Mouse (Mus musculus): Measurements from ENCODE around the gene Zranb1. TPM values are rescaled to one million over a fixed set of nuclear protein-coding genes. Genes with fewer than 3 reads are reported as not detected.
A peak's percentile ranks its signal among the peaks of the same experiment; 100 is the strongest.

The Zranb1 gene
- polyA plus RNA-seq, 1 experiment, result 8.2 TPM

DNA sequence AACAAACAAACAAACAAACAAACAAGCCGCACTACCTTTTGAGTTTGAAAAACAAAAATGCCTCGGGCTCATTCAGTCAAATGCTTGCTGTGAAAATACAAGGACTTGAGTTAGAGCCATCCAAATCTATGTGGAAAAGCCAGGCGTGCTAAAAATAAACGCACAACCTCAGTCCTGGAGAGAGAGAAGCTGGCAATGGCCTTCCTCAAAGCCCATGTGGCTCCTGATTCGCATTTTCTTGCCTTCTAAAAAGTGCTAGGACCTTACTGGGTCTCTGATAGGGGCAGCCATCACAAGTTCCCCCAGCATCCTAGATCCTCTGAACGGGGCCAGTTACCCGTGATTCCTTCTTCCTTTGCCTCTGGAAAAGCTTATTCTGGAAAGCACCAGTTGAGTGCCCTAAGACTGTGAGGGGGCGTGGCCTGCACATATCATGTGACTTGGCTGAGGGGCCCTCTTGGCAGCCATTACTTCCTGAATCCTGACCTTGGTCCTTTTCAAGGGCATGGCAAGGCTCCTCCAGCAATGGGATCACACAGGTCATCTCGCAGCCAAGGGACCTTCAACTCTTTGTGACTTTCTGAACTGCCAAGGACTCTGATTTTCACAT is 34.6 kb upstream of the Zranb1 start:
- Histone ChIP-seq H3K4me3 (ENCODE audit: insufficient read depth, low read depth, low read length) (no peak overlapping the region), H3K27ac (ENCODE audit: insufficient read depth, low read depth, low read length) (peak overlapping the region; percentile 81), H3K27me3 (replicated peaks; ENCODE audit: control insufficient read depth, insufficient read depth, low read length) (no peaks in the 10 kb centered on the region), H3K4me1 (ENCODE audit: control insufficient read depth, insufficient read depth, low read length) (peaks cover 9% of the 10 kb centered on the region), H3K36me3 (ENCODE audit: control insufficient read depth, insufficient read depth, low read length) (no peaks in the 10 kb centered on the region)
- TF ChIP-seq POLR2A (IDR thresholded peaks at IDR 0.05; ENCODE audit: low read depth, low read length) (no peak), CTCF (conservative IDR thresholded peaks at IDR 0.05; ENCODE audit: insufficient read depth, insufficient read length, low read depth, low read length) (no peak)
- peak; percentile 61 for DNase-seq
- WGBS, result 65% methylated on average over 9 of the region's 9 CpGs

DNA sequence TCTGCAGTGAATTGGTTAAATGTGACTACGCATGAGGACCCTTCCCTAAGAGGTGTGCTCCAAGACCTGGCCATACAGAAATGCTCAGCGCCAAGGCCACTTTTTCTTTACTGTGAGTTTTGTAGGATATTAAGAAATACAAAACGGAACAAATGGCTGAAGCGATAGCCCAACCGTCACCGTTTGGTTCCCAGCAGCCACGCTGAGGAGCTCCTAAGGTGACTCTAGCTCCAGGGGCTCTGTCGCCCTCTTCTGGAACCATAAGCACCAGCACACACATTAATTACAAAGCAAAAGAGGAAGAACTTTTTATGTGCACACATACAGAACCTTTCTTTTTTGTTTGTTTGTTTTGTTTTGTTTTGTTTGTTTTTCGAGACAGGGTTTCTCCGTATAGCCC is 33.7 kb upstream of the Zranb1 start:
- no peak overlapping the region for H3K27ac ChIP-seq (ENCODE audit: insufficient read depth, low read depth, low read length)
- no peak for TF ChIP-seq POLR2A (IDR thresholded peaks at IDR 0.05; ENCODE audit: low read depth, low read length)
- 0 out of 2 replicates have a peak, but pooled peaks have one; percentile 14 for TF ChIP-seq CTCF (conservative IDR thresholded peaks at IDR 0.05; ENCODE audit: insufficient read depth, insufficient read length, low read depth, low read length)
- no peaks in the 10 kb centered on the region for H3K27me3 ChIP-seq (replicated peaks; ENCODE audit: control insufficient read depth, insufficient read depth, low read length)
- peaks cover 8% of the 10 kb centered on the region for H3K4me1 ChIP-seq (ENCODE audit: control insufficient read depth, insufficient read depth, low read length)
- no peak for DNase-seq
- no peak overlapping the region for H3K4me3 ChIP-seq (ENCODE audit: insufficient read depth, low read depth, low read length)
- 95% methylated on average over 10 of the region's 10 CpGs for WGBS
- no peaks in the 10 kb centered on the region for H3K36me3 ChIP-seq (ENCODE audit: control insufficient read depth, insufficient read depth, low read length)

DNA sequence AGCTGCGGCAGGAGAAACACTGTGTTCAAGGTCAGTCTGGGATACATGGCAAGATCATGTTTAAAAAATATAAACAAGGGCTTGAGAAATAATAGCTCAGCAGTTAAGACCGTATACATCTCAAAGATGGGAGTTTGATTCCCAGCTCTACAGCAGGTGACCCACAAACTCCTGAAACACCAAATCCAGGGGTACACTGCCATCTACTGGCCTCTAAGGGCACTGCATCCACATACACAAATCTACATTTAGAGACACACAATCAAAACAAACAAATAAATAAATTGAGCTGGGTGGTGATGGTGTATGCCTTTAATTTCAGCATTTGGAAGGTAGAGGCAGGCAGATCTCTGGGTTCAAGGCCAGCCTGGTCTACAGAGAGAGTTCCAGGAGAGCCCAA is 32.7 kb upstream of the Zranb1 start:
- no peaks in the 10 kb centered on the region for H3K27me3 ChIP-seq (replicated peaks; ENCODE audit: control insufficient read depth, insufficient read depth, low read length)
- DNase-seq, result peak; percentile 39
- H3K4me1 ChIP-seq (ENCODE audit: control insufficient read depth, insufficient read depth, low read length), result no peaks in the 10 kb centered on the region
- TF ChIP-seq POLR2A (IDR thresholded peaks at IDR 0.05; ENCODE audit: low read depth, low read length), result no peak
- TF ChIP-seq CTCF (conservative IDR thresholded peaks at IDR 0.05; ENCODE audit: insufficient read depth, insufficient read length, low read depth, low read length), result peak; percentile 63
- no peak overlapping the region for H3K27ac ChIP-seq (ENCODE audit: insufficient read depth, low read depth, low read length)
- H3K4me3 ChIP-seq (ENCODE audit: insufficient read depth, low read depth, low read length), result no peak overlapping the region
- no peaks in the 10 kb centered on the region for H3K36me3 ChIP-seq (ENCODE audit: control insufficient read depth, insufficient read depth, low read length)
- 90% methylated on average over 2 of the region's 2 CpGs for WGBS

DNA sequence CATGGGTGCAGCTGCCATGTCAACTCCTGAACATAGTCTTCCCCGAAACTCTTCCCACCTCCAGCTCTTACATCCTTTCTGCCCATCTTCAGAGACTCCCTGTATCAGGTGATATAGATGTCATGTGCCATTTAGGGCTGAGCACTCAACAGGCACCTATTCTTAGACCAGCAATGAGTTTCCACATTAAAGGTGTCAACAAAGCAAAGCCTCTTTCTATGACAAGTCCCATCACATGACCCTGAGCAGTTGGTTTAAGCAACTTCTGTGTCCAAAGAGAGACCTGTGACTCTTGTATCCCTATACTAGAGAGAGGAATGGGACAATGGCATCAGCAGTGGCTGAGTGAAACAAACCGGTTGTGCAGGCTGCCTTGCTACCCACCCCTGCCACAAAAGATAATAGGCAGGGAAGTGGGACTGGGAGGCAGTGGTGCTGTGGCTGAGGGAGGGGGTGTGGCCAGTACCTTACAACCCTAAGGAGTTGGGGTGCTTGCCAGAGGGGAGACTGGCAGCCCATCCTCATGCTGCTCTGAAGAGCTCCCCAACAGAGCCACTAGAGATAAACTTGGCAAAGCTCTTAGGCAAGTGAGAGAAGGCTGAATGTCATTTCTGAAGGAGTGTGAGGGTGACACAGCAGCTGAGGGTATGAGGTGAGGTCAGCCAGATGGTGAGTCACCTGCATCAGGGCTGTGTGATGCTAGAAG is 30.0 kb upstream of the Zranb1 start:
- Histone ChIP-seq H3K36me3 (ENCODE audit: control insufficient read depth, insufficient read depth, low read length) (no peaks in the 10 kb centered on the region), H3K4me1 (ENCODE audit: control insufficient read depth, insufficient read depth, low read length) (no peaks in the 10 kb centered on the region), H3K27me3 (replicated peaks; ENCODE audit: control insufficient read depth, insufficient read depth, low read length) (no peaks in the 10 kb centered on the region), H3K4me3 (ENCODE audit: insufficient read depth, low read depth, low read length) (no peak overlapping the region), H3K27ac (ENCODE audit: insufficient read depth, low read depth, low read length) (no peak overlapping the region)
- no peak for DNase-seq
- WGBS, result 66% methylated on average over 2 of the region's 2 CpGs
- TF ChIP-seq POLR2A (IDR thresholded peaks at IDR 0.05; ENCODE audit: low read depth, low read length) (no peak), CTCF (conservative IDR thresholded peaks at IDR 0.05; ENCODE audit: insufficient read depth, insufficient read length, low read depth, low read length) (no peak)

DNA sequence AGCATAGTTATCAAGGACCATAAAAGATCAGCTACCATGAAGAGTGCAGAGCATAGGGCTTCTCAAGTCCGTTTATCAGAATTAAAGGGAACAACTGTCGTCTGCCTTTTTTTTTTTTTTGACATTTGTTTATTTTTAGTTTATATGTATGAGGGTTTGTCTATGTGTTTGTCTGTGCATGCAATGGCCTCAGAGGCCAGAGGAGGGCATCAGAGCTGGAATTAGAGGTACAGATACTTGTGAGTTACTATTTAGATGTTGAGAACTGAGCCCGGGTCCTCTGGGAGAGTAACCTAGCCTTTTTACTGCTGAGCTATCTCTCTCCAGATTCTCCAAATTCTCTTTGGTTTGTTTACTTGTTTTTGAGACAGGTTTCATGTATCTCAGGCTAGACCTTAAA is 27.1 kb upstream of the Zranb1 start:
- no peak for DNase-seq
- 77% methylated on average over 3 of the region's 3 CpGs for WGBS
- no peak overlapping the region for H3K27ac ChIP-seq (ENCODE audit: insufficient read depth, low read depth, low read length)
- no peaks in the 10 kb centered on the region for H3K4me1 ChIP-seq (ENCODE audit: control insufficient read depth, insufficient read depth, low read length)
- TF ChIP-seq POLR2A (IDR thresholded peaks at IDR 0.05; ENCODE audit: low read depth, low read length), result no peak
- TF ChIP-seq CTCF (conservative IDR thresholded peaks at IDR 0.05; ENCODE audit: insufficient read depth, insufficient read length, low read depth, low read length), result 0 out of 2 replicates have a peak, but pooled peaks have one; percentile 19
- no peaks in the 10 kb centered on the region for H3K27me3 ChIP-seq (replicated peaks; ENCODE audit: control insufficient read depth, insufficient read depth, low read length)
- H3K4me3 ChIP-seq (ENCODE audit: insufficient read depth, low read depth, low read length), result no peak overlapping the region
- H3K36me3 ChIP-seq (ENCODE audit: control insufficient read depth, insufficient read depth, low read length), result no peaks in the 10 kb centered on the region

DNA sequence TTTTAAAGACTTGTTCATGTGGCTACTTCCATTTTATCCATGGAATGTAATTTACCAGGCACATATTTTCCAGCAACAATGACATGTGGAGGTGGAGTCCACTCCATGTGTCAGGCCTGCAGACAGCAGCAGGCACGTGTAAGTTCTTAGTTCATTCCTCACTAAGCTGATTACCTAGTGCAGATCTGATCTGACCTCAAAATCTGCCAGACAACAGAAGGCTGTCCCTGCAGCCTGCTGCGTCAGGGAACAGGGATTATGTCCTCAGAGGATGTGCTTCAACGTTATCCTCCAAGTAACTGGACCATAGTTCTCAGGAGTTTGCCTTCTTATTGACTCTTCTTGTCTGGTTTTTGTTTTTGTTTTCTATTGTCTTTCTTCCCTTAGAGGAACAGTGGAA is 9.0 kb upstream of the Zranb1 start:
- H3K4me1 ChIP-seq (ENCODE audit: control insufficient read depth, insufficient read depth, low read length), result peaks cover 3% of the 10 kb centered on the region; the same call in 1 of the 2 replicates
- H3K36me3 ChIP-seq (ENCODE audit: control insufficient read depth, insufficient read depth, low read length), result no peaks in the 10 kb centered on the region
- no peaks in the 10 kb centered on the region; the same call in 1 of the 2 replicates for H3K27me3 ChIP-seq (replicated peaks; ENCODE audit: control insufficient read depth, insufficient read depth, low read length)
- WGBS, result 71% methylated on average over 3 of the region's 3 CpGs
- TF ChIP-seq CTCF (conservative IDR thresholded peaks at IDR 0.05; ENCODE audit: insufficient read depth, insufficient read length, low read depth, low read length) (no peak), POLR2A (IDR thresholded peaks at IDR 0.05; ENCODE audit: low read depth, low read length) (no peak)
- H3K27ac ChIP-seq (ENCODE audit: insufficient read depth, low read depth, low read length), result no peak overlapping the region
- DNase-seq, result no peak
- H3K4me3 ChIP-seq (ENCODE audit: insufficient read depth, low read depth, low read length), result no peak overlapping the region

DNA sequence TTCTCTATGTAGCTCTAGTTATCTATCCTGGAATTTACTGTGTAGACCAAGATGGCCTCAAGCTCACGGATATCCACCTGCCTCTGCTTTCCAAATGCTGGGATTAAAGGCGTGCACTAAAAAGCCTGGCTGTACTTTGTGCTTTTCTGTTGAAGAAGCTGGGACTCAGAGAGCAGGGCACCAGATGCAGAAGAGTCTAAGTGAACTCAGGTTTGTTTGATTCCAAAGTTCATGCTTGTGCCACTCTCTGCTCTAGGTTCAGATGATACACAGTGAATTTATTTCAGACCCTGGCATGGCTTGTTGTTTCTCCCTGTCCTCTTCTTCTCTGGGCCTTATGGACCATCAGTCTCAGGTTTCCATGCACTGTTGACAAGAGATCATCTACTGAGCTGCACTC is 5.7 kb upstream of the Zranb1 start:
- H3K27me3 ChIP-seq (replicated peaks; ENCODE audit: control insufficient read depth, insufficient read depth, low read length), result no peaks in the 10 kb centered on the region
- 63% methylated on average over 2 of the region's 2 CpGs for WGBS
- no peaks in the 10 kb centered on the region for H3K36me3 ChIP-seq (ENCODE audit: control insufficient read depth, insufficient read depth, low read length)
- no peak for TF ChIP-seq CTCF (conservative IDR thresholded peaks at IDR 0.05; ENCODE audit: insufficient read depth, insufficient read length, low read depth, low read length)
- TF ChIP-seq POLR2A (IDR thresholded peaks at IDR 0.05; ENCODE audit: low read depth, low read length), result no peak
- H3K27ac ChIP-seq (ENCODE audit: insufficient read depth, low read depth, low read length), result no peak overlapping the region
- DNase-seq, result peak; percentile 66
- peaks cover 5% of the 10 kb centered on the region; the same call in 1 of the 2 replicates for H3K4me1 ChIP-seq (ENCODE audit: control insufficient read depth, insufficient read depth, low read length)
- no peak overlapping the region for H3K4me3 ChIP-seq (ENCODE audit: insufficient read depth, low read depth, low read length)
